ENCODE assay signal across 12 mouse cellular contexts in the genomic region with DNA sequence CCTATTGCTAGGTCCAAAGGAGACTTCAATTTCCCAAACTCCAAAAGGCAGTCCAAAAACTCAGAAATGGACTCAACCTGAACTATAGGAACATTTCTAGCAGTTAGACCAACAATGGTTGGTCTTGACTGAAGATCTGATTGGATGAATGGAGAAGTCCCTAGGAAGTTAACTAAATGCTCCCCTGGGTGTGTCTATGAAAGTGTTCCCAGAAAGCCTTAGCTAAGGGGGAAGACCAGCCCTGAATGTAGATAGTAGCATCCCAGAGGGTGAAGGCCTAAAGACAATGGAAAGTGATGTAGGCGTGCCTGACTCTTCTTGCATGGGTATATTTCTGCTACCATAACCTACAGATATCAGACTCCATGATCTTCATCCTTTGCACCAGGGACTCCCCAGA.
"Had no signal": no experiment of that assay in that cellular context is flagged by ENCODE, and none has a peak within 500 bp of the region (broad histone marks: within the 10 kb centered on the region; RNA-seq: fewer than 3 reads in every experiment).

No protein-coding gene starts in this region.

- DNase-seq: gastrocnemius, adult 2 months; gastrocnemius, postnatal 10 days; gastrocnemius, postnatal 25 days; heart, adult 2 months; heart, postnatal 4 days; kidney, adult 18-20 months; kidney, adult 8-10 months; kidney, postnatal 14 days; kidney, postnatal 36 days; layer of hippocampus, adult 9-11 months; layer of hippocampus, postnatal 36 days; left cerebral cortex, postnatal 4 days had no signal
